Mouse (Mus musculus): ENCODE data around the gene Gm4131.

- no peak for TF ChIP-seq CTCF (IDR thresholded peaks at IDR 0.05; ENCODE audit: extremely low read depth, insufficient read length, insufficient replicate concordance, low read depth, low read length)
- no peak for TF ChIP-seq POLR2A (IDR thresholded peaks at IDR 0.05; ENCODE audit: low read depth, low read length)
Observed at GRCm38 (mm10) chr14:62472061-62472460, 94.7 kb downstream of the Gm4131 start.

Data from small intestine, adult 2 months (tissue).